Mouse (Mus musculus): ENCODE data around the gene Gm45208.
A peak's percentile ranks its signal among the peaks of the same experiment; 100 is the strongest.

Gene Gm45208

GRCm38 (mm10) chrX:7721514-7722281 lies at the start of gene Gm45208:
Gene Gm45208, plus strand, starts transcription at chrX:7722245.
- peak; percentile 79 for DNase-seq (ENCODE audit: low read depth)

GRCm38 (mm10) chrX:7672739-7673138 lies 49.3 kb upstream of the Gm45208 start:
- DNase-seq (ENCODE audit: low read depth) = no peak

GRCm38 (mm10) chrX:7673578-7674281 lies 48.3 kb upstream of the Gm45208 start:
- DNase-seq (ENCODE audit: low read depth) = peak; percentile 67

- DNase-seq (ENCODE audit: low read depth) = no peak
Measured at GRCm38 (mm10) chrX:7674284-7675000, 47.6 kb upstream of the Gm45208 start.

- no peak for DNase-seq (ENCODE audit: low read depth)
Measured at GRCm38 (mm10) chrX:7675001-7675380, 47.1 kb upstream of the Gm45208 start.

GRCm38 (mm10) chrX:7678986-7679385 lies 43.1 kb upstream of the Gm45208 start:
- peak; percentile 22 for DNase-seq (ENCODE audit: low read depth)

- DNase-seq (ENCODE audit: low read depth) = peak; percentile 95
Measured at GRCm38 (mm10) chrX:7679405-7680056, 42.5 kb upstream of the Gm45208 start.

- no peak for DNase-seq (ENCODE audit: low read depth)
Measured at GRCm38 (mm10) chrX:7680057-7680412, 42.0 kb upstream of the Gm45208 start.

GRCm38 (mm10) chrX:7680864-7681263 lies 41.2 kb upstream of the Gm45208 start, which contains the start of gene Magix:
Gene Magix, minus strand, starts transcription at chrX:7681251.
- DNase-seq (ENCODE audit: low read depth) = no peak

- no peak for DNase-seq (ENCODE audit: low read depth)
Measured at GRCm38 (mm10) chrX:7688321-7688720, 33.7 kb upstream of the Gm45208 start.

- DNase-seq (ENCODE audit: low read depth) = no peak
Measured at GRCm38 (mm10) chrX:7690486-7690885, 31.6 kb upstream of the Gm45208 start.

- peak; percentile 62 for DNase-seq (ENCODE audit: low read depth)
Measured at GRCm38 (mm10) chrX:7692862-7693261, 29.2 kb upstream of the Gm45208 start.

GRCm38 (mm10) chrX:7696520-7696919 lies 25.5 kb upstream of the Gm45208 start:
- no peak for DNase-seq (ENCODE audit: low read depth)

GRCm38 (mm10) chrX:7696954-7697381 lies 25.1 kb upstream of the Gm45208 start, which contains the start of gene Gpkow:
Gene Gpkow, plus strand, starts transcription at chrX:7697131.
- peak; percentile 91 for DNase-seq (ENCODE audit: low read depth)

- peak; percentile 6 for DNase-seq (ENCODE audit: low read depth)
Measured at GRCm38 (mm10) chrX:7713764-7714134, 8.3 kb upstream of the Gm45208 start.

GRCm38 (mm10) chrX:7714135-7714899 lies 7.7 kb upstream of the Gm45208 start, which contains the start of gene Wdr45:
Gene Wdr45, plus strand, starts transcription at chrX:7714333.
- peak; percentile 96 for DNase-seq (ENCODE audit: low read depth)

GRCm38 (mm10) chrX:7716058-7716457 lies 6.0 kb upstream of the Gm45208 start:
- peak; percentile 43 for DNase-seq (ENCODE audit: low read depth)

- no peak for DNase-seq (ENCODE audit: low read depth)
Measured at GRCm38 (mm10) chrX:7722282-7722611, 202 bp downstream of the Gm45208 start.

- DNase-seq (ENCODE audit: low read depth) = peak; percentile 31
Measured at GRCm38 (mm10) chrX:7722691-7723090, 646 bp downstream of the Gm45208 start.

- DNase-seq (ENCODE audit: low read depth) = no peak
Measured at GRCm38 (mm10) chrX:7724135-7724534, 2.1 kb downstream of the Gm45208 start.

- no peak for DNase-seq (ENCODE audit: low read depth)
Measured at GRCm38 (mm10) chrX:7725841-7726240, 3.8 kb downstream of the Gm45208 start.
